Mouse (Mus musculus) neural tube, embryonic 10.5 days (tissue): ENCODE results near the gene Iqschfp.

Source experiments
- DNase-seq: peaks from one replicate; pipeline ENCODE4 v3.0.0-alpha.2; 2017; ENCODE audit warnings: low spot score; ENCODE audit errors: extremely low spot score

The Iqschfp gene

DNA sequence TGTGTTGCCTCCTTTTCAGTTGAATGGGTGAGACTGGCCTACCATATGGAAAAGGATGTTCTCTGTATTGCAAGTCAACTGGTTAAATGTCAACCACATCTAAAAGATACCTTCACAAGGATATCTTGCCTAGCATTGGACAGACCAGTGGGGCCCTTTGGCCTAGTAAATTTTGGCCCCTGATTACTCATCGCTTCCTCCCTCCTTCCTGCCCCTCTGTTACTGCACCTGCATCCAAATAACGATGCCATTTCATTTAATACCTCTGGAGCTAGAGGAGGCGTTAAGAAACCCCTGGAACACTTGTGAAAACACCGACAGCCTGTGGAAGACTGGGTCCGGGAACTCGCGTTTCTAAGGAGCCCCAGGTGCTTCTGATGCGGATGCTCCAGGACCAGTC is 626.0 kb downstream of the Iqschfp start:
- DNase-seq, result no peak

DNA sequence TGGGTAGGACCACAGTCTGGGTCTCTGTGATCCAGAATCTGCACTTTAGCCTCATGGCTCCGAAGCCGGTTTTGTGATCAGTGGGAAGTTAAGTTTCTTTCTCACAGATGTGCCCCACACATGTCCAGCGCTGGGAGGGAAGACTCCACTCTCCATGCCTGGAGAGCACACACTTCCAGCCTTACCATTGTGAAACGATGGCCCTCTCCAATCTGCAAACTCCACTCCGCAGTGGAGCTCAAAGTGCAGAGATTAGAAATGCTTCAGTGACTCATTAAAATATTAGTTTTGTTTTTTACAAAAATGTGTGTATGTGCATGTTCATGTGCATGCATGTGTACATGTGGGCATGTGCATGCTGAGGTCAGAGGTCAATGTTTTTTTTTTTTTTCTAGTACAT is 626.6 kb downstream of the Iqschfp start:
- DNase-seq, result no peak

DNA sequence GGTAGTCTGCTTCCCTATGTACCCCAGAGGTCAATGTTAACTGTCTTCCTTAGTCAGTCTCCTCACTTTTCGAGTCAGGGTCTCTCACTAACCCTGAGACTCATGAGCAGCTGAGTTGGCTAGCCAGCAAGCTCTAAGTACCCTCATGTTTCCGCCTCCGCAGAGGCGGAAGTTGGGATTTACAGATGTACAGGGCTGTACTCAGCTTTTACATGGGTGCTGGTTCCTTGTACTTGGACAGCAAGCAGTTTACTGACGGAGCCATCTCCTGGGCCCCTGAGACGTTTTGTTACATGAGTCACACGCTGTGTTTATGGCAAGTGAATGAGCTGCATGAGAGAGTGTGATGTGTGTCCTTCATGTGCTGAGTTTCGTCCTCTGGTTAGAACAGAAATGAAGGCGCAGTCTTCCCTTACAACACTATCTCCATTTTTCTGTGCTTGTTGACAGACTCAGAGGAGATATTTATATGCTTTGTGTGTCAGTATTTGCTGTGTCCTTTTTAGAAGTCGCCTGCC is 633.4 kb downstream of the Iqschfp start:
- DNase-seq, result no peak

DNA sequence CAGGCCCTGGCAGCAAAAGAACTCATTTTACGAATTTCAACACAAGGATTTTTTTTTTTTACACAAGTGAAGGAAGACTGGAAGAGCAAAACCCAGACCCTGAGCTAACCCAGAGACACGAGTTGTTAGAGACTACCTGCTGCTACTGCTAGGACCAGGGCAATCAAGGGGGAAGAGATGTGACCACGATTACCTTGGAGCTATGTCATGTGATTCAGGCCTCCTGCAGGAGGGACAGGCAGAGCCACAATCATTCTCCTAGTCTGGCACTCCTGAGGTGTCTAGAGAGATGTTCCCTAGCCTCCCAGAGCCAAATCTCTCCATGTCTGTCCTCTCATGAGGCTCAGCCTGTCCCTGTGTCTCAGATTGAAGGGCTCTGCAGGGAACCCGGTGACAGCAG is 634.4 kb downstream of the Iqschfp start:
- DNase-seq, result no peak

DNA sequence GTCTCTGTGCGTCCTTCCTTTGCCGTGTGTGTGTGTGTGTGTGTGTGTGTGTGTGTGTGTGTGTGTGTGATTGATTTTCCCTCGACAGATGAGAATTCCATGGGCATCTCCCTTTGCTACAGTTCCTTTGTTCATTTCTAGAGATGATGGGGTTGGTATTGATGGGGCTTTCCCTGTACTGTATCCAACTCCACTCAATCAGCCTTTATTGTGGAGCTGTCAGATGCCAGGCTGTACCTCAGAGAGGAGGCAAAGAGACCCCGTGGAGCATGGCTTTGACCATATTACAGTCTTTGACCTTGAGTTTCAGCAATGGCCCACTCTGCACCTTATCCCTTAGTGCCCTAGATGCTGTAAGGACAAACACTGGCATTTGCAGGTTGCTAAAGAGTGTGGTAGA is 635.1 kb downstream of the Iqschfp start:
- DNase-seq, result no peak

DNA sequence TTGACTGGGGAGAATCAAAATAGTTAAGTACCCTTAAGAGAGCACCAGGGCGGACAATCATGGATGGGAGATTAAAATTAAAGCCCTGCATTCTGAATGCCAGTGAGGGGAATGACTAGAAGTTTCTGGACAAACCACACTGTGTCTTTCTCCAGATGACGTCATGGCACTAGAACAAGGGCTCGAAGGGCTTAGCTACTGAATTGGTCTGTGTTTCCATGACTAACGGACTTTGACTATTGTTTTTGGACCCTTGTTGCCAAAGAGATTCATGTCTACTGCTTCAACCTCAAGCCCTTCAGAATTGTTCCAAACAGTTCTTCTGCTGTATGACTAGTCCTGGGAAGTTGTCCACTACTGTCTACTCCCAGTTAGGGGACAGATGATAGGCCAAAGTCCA is 639.9 kb downstream of the Iqschfp start:
- no peak for DNase-seq

DNA sequence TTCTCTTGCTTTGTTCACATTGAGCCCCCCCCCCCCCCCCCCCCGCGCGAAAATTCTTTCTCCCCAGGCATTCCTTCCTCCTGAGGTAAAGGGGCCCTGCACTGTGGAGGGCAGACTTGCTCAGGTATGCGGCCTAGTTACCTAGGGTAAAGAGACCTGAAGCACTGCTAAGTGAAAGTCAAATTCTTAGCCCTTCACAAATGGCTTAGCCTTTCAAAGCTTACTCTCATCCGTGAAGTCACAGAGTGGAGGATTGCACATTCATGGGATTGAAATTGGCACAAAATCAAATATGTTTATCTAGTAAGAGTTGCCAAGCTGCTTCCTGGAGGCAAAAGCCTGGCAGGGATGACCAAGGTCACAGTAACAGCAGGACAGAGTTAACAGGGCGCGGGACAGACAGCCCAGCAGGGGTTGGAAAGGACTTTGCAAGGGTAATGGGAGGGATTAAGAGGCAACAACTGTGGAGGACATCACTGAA is 642.6 kb downstream of the Iqschfp start:
- no peak for DNase-seq

DNA sequence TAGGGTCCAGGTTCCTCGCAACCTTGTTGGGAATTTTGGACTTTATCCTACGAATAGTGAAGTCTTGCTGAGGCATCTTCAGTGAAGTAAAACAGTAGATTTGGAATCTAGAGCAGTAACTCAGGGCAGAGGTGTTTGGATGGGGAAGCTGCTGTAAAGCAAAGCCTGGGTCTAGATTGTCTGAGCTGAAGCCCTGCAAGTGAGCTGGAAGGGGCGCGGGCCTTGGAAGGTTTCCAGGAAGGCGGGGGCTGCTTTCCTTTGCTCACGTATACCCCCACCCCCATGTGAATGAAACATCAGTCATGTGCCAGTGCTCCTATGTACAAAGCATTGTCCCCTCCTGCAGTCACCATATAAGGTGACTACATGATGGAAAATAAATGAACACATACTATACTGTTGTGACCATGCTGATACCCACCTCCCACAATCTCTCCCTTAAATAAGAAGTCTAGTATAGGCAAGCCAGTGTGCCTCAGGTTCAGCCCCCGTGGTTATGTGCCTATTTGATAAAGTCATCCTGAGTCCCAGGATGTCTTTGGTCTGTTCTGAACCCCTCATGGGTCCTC is 643.2 kb downstream of the Iqschfp start:
- DNase-seq, result no peak

DNA sequence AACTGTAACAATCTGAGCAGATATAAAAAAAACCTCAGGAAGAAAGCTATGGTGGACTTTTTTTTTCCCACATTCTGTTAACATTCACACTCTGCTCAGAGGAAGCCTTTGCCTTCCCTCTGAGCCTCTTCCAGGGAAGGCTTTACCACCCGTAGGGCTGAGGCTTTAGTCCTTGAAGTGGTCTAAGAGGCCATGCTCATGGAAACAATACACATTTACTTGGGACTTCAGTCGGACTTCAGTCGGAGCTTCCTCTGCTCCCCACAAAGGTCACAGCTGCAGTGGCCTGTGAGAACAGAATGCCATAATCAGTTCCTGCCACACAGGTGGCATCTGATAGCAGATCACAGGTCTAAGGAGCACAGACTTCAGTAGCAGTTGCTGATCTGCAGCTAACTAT is 644.0 kb downstream of the Iqschfp start:
- DNase-seq, result no peak

DNA sequence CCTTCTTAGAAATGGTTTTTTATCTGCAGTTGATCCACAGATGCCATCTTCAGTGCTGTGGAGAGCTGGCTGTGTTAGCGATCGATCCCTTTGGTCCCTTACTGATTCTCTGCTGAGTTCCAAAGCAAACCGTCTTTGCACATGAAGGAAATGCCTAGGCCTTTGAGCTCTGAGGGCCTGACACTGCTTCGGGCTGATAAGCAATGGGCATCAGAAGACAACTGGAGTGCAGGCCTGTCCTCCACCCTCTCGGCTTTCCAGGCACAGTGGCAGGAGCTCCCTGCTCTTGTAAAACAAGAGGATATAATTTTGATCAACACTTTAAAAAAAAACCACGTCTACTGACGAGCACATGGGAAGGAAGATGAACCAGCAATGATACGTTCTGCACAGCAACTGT is 649.7 kb downstream of the Iqschfp start:
- DNase-seq, result no peak

DNA sequence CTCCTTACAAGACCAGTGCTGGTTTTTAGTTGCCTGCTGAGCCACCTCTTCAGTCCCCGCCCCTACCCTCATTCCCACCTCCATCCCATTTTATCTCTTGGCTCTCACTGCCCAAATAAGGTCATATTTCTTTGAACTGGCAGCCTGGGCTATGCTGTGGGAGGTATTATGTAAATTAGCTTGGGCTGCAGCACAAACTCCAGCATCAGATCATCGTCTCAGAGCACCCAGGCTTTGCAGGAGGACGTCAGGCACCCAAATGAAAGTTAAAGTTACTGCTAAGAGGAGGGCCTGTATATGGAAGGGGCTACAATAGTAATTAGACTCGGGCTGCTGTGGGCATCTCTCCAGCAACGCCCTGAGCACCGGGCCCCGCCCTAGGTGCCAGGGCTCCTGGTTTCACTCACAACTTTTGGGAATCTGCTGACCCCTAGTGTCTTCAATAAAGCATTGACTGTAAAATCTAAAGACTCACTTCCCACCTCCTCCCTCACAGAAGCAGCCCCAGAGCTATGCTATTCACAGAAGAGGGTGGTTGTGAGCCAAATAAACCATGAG is 651.0 kb downstream of the Iqschfp start:
- peak; percentile 44 for DNase-seq

DNA sequence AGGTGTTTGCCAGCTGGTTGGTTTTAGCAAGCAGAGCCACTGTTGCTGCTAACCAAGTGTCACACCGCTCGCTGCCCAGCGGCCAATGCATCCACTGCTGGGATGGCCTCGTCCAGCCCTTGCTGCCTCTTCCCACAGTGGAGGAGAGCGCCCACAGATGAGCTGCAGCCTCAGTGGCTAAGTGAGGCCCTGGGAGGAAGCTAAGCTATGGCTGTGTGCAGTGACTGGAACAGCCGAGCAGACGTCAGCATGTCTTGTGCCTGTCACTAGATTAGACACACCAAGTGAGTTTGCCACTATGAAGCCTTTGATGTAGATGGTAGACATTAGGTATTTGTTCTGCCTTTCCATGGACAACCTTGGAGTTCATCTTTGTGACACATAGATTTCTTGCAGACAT is 652.8 kb downstream of the Iqschfp start:
- DNase-seq, result no peak

DNA sequence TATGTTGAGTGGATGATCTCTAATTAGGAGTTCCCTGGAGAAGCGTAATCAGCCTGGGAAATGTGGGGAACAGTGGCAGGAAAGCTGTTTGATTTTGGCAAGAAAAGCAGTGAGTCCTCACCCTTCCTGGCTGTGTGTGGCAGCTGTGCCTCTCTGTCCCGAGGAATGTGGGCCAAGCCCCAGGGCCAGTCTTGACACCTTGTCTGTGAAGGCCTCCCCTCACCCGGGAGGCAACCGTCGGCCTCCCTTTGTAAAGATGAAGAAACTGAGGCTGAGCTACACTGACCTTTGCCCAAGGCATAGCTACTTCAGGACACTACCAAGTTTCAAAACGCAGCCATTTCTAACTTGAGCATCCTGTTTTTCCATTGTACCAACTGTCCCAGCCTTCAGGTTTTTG is 653.9 kb downstream of the Iqschfp start:
- DNase-seq, result no peak

DNA sequence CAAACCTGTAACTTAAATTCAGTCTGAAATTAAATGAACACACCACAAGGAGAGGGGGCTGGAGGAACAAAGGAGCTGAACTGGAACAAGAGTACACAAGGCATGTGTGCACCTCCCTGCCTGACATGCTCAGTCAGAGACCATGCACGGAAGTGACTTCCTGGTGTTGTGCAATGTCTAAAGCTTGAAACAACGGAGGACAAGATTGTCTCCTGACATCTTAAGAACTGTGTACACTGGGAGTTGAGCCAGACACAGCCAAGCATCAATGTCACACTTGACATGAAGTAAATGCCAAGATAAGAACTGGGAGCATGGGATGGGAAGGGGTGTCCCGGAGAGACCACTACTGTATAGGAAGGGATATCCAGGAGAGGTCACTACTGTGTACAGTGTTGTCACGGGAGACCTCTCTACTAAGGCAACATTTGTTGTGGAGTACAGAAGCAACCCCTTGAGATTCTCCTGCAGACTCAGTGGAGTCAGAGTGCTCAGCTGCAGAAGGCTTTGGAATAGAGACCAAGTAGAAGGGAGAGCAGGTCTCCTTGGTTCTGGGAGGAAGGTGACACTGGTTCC is 663.1 kb downstream of the Iqschfp start:
- DNase-seq, result no peak

DNA sequence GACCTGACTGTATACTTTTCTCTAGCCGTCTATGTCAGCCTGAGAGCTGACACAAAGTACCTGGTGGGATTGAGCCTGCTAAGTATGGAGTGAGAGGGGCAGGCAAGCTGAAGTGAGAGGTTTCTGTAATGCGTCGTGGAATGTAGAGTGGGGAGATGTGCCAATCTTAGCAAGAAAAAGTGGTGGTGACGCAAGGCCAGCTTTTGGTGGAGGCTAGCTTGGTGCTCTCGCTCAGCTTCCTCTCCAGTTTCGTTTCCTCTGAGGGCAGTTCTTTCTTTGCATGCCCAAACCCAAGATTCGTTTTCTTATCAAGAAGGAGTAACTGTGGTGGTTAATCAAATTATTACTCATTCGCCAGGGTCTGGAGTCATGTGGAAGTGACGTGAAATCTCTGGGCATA is 664.9 kb downstream of the Iqschfp start:
- no peak for DNase-seq

DNA sequence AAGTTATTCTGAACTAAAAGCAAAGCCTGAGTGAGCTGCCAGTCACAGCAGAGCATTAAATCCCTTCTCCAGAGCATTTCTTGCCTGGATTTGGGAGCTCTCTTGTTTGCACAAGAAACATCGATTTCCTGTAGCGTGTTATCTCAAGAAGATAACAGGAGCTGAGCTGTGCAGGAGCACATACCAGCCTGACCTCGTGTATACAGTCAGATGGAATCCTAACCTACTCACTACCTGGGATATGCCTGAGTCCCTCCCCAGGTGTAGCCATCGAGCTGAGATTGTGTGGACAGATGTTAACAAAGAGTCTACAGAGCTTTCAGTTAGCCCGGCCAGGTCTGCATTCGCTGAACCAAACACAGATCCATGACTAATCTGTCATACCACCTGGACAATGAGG is 666.7 kb downstream of the Iqschfp start:
- DNase-seq, result no peak

DNA sequence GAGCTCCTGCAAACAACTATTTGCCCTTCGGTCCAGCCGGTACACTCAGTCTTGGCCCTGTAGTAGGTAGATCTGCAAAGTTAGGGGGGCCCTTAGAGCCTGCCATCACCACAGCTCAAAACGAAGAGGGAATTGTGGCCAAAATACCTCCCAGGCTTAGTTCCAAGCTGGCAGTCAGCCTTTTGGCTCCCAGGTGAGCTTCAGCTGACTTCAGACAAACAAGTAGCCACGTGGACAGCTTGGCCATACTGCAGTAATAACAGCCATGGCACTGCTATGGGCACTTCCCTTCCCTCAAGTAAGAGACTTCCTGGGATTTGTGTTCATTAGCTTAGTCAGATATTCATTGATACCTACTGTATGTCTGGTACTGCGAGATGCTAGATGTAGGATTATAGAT is 668.0 kb downstream of the Iqschfp start:
- DNase-seq, result no peak

DNA sequence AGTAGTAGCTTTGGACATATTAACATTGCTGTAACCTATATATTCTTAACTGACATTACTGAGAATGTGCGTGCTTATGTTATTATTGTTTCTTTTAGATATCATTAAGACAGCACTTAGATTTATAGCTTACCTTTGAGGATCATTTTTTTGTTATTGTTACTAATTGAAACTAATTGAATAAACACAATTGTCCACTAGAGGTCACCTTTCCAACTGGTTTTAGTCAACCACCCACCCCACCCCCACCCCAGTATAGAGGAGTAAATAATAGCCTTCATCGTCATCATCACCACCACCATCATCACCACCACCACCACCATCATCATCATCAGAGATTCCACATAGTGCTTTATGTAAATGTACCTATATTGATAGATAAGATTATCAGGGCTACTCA is 670.8 kb downstream of the Iqschfp start:
- no peak for DNase-seq

DNA sequence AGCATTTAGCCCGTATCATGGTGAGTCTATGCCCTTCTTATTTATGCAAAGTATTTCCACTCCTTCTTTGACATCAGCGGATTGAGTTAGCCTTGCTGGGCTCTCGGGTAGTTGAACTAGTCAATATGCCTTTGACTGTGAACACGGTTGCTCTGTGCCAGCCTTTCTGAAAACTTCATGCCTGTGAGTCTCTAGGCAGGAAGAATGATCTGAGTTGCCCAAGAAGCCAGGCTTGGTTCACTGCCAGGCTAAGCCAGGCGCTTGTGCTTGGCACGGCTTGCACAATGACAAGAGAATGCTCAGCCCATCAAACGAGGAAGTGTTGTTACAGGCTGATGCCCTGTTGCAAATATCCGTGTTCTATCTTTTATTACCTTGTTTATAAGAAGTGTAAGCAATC is 671.9 kb downstream of the Iqschfp start:
- no peak for DNase-seq

DNA sequence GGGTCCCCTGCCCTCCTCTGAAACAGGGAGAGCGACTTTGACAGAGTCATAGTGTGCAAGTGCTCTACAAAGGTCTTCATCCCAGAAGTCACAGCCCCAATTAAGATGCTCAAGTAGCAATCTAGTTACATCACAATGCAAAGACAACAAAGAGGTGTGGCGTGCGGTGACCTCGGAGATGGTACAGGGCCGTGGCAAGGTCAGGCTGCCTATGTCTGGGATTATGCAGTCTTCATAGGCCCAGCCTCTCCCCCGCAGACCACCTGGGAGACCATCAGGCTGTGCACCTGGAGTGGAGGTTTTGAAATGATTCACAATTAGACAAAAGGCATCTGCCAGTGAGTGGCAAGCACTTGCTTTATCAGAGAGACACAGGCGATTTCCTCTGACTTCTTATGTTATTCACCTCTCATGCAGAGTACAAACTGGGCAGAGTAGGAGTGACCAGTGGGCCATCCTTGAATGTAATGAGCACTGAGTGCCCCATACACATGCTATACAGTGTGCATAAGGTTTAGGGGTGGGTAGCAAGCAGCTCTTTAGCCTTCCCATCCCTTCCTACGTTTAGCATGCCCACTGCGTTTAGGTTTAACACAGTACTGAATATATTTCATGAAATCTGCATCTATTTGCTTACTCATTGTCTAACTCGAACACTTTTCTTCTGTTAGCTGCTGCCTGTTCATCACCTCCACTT is 673.1 kb downstream of the Iqschfp start:
- DNase-seq, result no peak

DNA sequence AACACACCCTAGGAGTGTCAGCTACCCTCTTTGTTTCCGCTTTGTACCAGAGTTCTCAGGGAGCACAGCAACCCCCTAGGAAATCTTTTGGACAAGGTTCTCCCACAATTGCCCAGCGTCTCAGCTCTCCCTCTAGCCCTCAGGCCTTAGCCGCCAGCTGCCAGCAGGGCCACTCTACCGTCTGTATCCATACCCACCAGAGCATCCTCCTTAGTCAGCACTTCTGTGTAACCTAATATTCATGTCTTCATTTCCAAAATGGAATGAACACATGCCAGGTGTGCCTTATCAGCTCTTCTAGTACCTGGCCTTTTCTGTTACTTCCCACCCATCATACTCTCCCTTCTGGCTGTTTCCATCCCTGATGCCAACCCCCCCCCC is 673.6 kb downstream of the Iqschfp start:
- no peak for DNase-seq

DNA sequence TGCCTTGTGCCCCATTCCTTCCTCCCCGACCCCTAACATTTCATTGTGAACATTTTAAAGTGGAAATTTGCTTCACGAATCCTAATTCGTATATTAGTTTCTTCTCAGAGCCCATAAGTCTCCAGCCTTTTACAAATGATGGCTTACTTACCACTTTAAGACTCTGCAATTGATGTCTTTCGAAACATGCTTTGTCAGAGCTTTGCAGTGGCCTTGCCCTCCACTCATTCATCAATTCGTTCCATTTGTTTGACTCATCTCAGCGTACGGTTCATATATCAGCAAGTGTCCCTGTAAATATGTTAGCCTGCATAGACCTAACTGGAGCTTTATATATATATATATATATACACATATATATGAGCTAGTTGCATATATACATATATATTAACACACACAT is 675.5 kb downstream of the Iqschfp start:
- DNase-seq, result no peak

DNA sequence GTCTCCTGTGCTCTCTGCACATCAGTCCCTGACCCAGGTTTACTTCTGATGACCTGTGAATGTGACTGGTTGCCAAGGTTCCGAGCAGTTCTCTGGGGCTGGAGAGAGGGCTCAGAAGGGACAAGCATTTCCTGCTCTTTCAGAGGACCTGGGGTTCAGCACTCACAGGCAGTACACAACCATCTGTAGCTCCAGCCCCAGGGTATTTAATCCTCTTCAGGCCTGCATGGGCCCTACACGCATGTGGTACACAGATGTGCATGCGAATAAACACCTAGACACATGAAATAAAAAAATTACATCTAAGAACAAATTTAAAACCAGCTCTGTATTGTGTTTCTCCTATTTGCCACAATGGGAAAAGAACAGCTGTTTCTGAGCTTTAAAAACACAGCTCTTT is 676.1 kb downstream of the Iqschfp start:
- DNase-seq, result no peak
